Mouse (Mus musculus) liver, adult 2 months (tissue): ENCODE results near the gene Fam160b1. TPM values are rescaled to one million over a fixed set of nuclear protein-coding genes. Genes with fewer than 3 reads are reported as not detected.

ENCODE experiments used
- DNase-seq: peaks from one replicate; pipeline ENCODE4 v3.0.0-alpha.2; 2011; ENCODE audit warnings: low read depth, low spot score; ENCODE audit errors: extremely low read depth
- H3K27ac ChIP-seq: fragments of 200-500 bp; replicated peaks from 2 replicates; pipeline ENCODE4 v1.5.1; 2012; ENCODE audit warnings: low read depth, mild to moderate bottlenecking, control low read depth, inconsistent platforms, low read length; ENCODE audit not compliant: insufficient read depth
- H3K27me3 ChIP-seq: fragments of 200-500 bp; 2 replicates; pipeline ENCODE4 v1.6.1; 2012; ENCODE audit warnings: mild to moderate bottlenecking, moderate library complexity, low read length, inconsistent platforms; ENCODE audit not compliant: control insufficient read depth, insufficient read depth
- H3K36me3 ChIP-seq: fragments of 200-500 bp; 2 replicates; pipeline ENCODE4 v1.6.1; 2012; ENCODE audit warnings: low read length, inconsistent platforms; ENCODE audit not compliant: control insufficient read depth, insufficient read depth
- H3K4me1 ChIP-seq: fragments of 200-500 bp; 2 replicates; pipeline ENCODE4 v1.6.1; 2011; ENCODE audit warnings: low read length; ENCODE audit not compliant: control insufficient read depth, insufficient read depth
- H3K4me3 ChIP-seq: fragments of 200-500 bp; 2 replicates; pipeline ENCODE4 v1.5.1; 2011; ENCODE audit warnings: low read depth, mild to moderate bottlenecking, control low read depth, low read length, moderate library complexity; ENCODE audit not compliant: insufficient read depth
- H3K79me2 ChIP-seq: fragments of 200-500 bp; 2 replicates; pipeline ENCODE4 v1.6.1; 2012; ENCODE audit warnings: inconsistent platforms, mild to moderate bottlenecking, low read length, moderate library complexity; ENCODE audit not compliant: control insufficient read depth, insufficient read depth
- H3K9ac ChIP-seq: fragments of 200-500 bp; 2 replicates; pipeline ENCODE4 v1.6.1; 2012; ENCODE audit warnings: low read depth, mild to moderate bottlenecking, control low read depth, inconsistent platforms, low read length
- CTCF ChIP-seq: fragments of 200-500 bp; IDR thresholded peaks from 2 replicates; pipeline ENCODE4 v1.5.1; 2011; ENCODE audit warnings: low read depth, low read length, control low read depth
- POLR2A ChIP-seq: fragments of 200-500 bp; IDR thresholded peaks from 2 replicates; pipeline ENCODE4 v1.6.1; 2011; ENCODE audit warnings: low read length, control low read depth; ENCODE audit not compliant: insufficient read depth; ENCODE audit errors: extremely low read depth
- WGBS: fragments of 180-500 bp; shearing (Covaris S2); methylation state at CpG from one replicate; pipeline ENCODE4 v1.1.7; 2018; 5-methylcytosine and 5-hydroxymethylcytosine counted together
- polyA plus RNA-seq: library from polyadenylated mRNA; depleted of rRNA; stranded (reverse); fragments of >200 nt; gene quantifications from 2 replicates; pipeline ENCODE4 v1.2.3, GENCODE M21; 2012
- total RNA-seq: library from RNA; depleted of rRNA; stranded (reverse); fragments of >200 nt; gene quantifications from 2 replicates; pipeline ENCODE4 v1.2.3, GENCODE M21; 2014

Fam160b1 gene
- total and polyA plus RNA-seq, 2 experiments: 10.9 to 18.4 TPM

DNA sequence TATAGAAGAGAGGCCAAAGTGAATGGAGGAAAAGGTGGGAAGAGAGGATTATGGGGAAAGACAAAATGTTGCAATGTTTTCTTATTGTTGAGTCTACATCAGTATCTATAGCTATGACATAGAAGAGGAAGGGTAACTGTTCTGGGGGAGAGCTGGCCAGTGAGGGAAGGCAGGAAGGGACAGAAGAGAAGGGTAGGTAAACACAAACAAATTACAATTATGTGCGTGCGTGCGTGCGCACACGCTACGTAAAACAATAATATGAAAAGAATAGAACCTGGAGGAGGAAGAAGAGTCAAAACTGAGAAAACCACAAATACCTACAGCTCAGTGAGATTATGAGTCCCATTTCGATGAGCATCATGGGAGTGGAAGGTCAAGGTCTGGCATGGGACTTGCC, 32.2 kb upstream of the Fam160b1 start:
- DNase-seq: no peak
- 91% methylated on average over 7 of the region's 7 CpGs for WGBS
- Histone ChIP-seq H3K4me1 (no peaks in the 10 kb centered on the region; the same call in 1 of the 2 replicates), H3K27ac (no peak overlapping the region), H3K36me3 (no peaks in the 10 kb centered on the region), H3K79me2 (no peaks in the 10 kb centered on the region), H3K27me3 (no peaks in the 10 kb centered on the region), H3K4me3 (no peak overlapping the region), H3K9ac (no peak overlapping the region)
- TF ChIP-seq POLR2A: no peak
- no peak for TF ChIP-seq CTCF

DNA sequence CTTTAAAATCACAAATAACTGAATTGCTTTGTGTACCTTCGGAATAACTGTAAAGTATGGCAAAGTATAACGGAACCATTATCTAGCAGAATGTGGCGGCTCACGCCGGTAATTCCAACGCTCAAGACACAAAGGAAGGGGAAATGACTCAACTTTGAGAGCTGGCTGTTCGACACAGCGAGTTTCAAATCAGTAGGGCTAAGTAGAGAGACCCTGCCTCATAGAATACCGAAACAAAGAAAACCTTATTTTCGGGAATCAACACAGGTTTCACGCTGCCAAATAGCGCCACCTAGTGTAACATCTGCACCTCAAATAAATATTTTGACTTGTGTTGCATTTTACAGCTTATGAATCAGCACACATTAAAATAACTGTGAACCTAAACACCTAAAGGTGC, 31.7 kb upstream of the Fam160b1 start:
- no peaks in the 10 kb centered on the region; the same call in 1 of the 2 replicates for H3K4me1 ChIP-seq
- no peak for TF ChIP-seq POLR2A
- TF ChIP-seq CTCF: peak; percentile 52

DNA sequence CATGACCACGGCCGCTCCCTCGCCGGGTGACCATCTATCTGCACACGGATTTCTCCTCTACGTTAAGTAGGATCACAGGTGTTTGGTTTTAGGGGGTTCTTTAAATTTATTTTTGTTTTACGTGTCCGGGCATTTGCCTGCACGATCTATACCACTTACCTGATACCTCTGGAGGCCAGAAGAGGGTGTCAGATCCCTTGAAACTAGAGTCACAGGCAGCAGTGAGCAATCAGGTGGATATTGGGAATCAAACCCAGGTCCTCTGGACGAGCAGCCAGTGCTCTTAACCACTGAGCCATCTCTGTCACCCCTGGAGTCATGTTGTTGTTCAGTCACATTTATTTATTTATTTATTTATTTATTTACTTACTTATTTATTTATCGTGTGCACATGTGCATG, 30.2 kb upstream of the Fam160b1 start:
- TF ChIP-seq POLR2A (no peak), CTCF (no peak)
- 72% methylated on average over 11 of the region's 11 CpGs for WGBS

More for the DNA sequence above, 31.7 kb upstream of the Fam160b1 start:
- H3K27me3 ChIP-seq: no peaks in the 10 kb centered on the region
- H3K79me2 ChIP-seq: no peaks in the 10 kb centered on the region
- H3K36me3 ChIP-seq: no peaks in the 10 kb centered on the region
- peak overlapping the region; percentile 49; the same call in 1 of the 2 replicates for H3K9ac ChIP-seq
- 40% methylated on average over 12 of the region's 12 CpGs for WGBS
- no peak overlapping the region for H3K4me3 ChIP-seq
- no peak overlapping the region for H3K27ac ChIP-seq
- DNase-seq: peak; percentile 54

DNA sequence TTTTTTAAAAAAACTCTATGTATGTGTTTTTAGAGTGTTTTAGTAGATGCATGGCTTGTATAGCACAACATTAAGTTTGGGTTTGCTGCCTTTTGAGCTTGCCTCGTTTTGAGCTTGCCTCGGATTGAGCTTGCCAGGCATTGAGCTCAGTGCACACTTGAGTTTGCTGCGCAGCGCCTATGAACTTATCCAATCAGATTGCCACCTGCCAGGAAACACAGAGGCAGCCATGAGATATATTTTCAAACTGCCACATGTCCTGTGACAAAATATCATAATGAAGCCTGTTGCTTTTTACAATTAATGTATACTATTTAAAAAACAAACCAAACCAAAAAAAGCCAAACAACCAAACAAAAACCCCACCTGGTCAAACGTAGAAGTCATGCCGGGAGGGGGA, 29.2 kb upstream of the Fam160b1 start:
- 83% methylated on average over 6 of the region's 6 CpGs for WGBS
- Histone ChIP-seq H3K4me3 (no peak overlapping the region), H3K27me3 (no peaks in the 10 kb centered on the region), H3K9ac (no peak overlapping the region), H3K4me1 (no peaks in the 10 kb centered on the region; the same call in 1 of the 2 replicates), H3K27ac (no peak overlapping the region), H3K36me3 (no peaks in the 10 kb centered on the region), H3K79me2 (no peaks in the 10 kb centered on the region)
- no peak for DNase-seq
- TF ChIP-seq POLR2A (no peak), CTCF (no peak)

More for the DNA sequence above, 30.2 kb upstream of the Fam160b1 start:
- Histone ChIP-seq H3K4me3 (no peak overlapping the region), H3K27me3 (no peaks in the 10 kb centered on the region), H3K4me1 (no peaks in the 10 kb centered on the region; the same call in 1 of the 2 replicates), H3K79me2 (no peaks in the 10 kb centered on the region), H3K9ac (no peak overlapping the region), H3K36me3 (no peaks in the 10 kb centered on the region), H3K27ac (no peak overlapping the region)
- no peak for DNase-seq

DNA sequence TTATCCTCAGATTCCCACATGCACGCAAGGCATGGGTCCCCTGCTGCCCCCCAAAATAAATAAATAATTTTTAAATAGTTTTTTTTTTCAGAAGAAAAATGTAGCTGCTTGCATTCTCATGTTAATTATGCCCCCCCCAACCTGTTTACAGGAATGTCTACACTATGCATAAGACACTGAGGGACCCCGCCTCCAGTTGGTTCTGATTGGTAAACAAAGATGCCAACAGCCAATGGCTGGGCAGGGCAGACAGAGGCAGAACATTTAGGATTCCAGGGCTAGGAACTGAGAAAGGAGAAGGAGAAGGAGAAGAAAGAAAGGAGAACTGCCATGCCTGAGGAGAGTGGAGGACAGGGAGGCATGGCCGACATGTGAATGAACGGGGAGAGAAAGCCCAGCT, 27.1 kb upstream of the Fam160b1 start:
- no peak for DNase-seq
- Histone ChIP-seq H3K36me3 (no peaks in the 10 kb centered on the region), H3K4me1 (no peaks in the 10 kb centered on the region; the same call in 1 of the 2 replicates), H3K4me3 (no peak overlapping the region), H3K27ac (no peak overlapping the region), H3K79me2 (no peaks in the 10 kb centered on the region), H3K27me3 (no peaks in the 10 kb centered on the region), H3K9ac (no peak overlapping the region)
- 97% methylated on average over 4 of the region's 4 CpGs for whole genome bisulfite sequencing
- no peak for TF ChIP-seq POLR2A
- no peak for TF ChIP-seq CTCF

DNA sequence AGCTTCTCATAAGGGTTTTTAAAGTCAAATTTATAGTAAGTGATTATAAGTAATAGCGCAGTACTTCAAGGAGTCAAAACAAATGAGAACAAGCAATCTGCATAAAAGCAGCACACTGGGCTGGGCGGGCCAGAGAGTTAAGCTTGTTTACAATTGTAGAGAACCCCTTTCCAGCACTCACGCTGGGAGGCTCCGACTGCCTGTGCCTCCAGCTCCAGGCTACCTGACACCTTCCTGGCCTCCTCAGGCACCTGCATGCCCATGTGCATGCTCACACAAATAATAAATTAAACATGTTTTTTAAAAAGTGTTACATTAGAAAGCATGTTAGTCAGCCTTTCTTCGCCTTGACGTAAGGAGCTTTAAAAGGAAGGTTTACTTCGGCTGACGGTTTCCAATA, 25.3 kb upstream of the Fam160b1 start:
- Histone ChIP-seq H3K9ac (no peak overlapping the region), H3K4me3 (no peak overlapping the region), H3K27me3 (no peaks in the 10 kb centered on the region), H3K79me2 (no peaks in the 10 kb centered on the region), H3K36me3 (no peaks in the 10 kb centered on the region), H3K27ac (no peak overlapping the region), H3K4me1 (no peaks in the 10 kb centered on the region)
- WGBS: 90% methylated on average over 8 of the region's 8 CpGs
- DNase-seq: no peak
- TF ChIP-seq POLR2A (no peak), CTCF (no peak)
